Mouse (Mus musculus) E14TG2a.4 (cell line): ENCODE data around the gene Fpr3.
"Not testable (repeated sequence)": the region's sequence is repeated elsewhere in the genome, so short reads cannot be mapped to it uniquely, and the experiment has no call there.

ENCODE experiments used
- H3K27me3 ChIP-seq: 2 replicates; pipeline ENCODE4 v1.6.1; 2014; ENCODE audit warnings: low read length, control low read depth; ENCODE audit not compliant: insufficient read depth
- H3K36me3 ChIP-seq: 2 replicates; pipeline ENCODE4 v1.6.1; 2014; ENCODE audit warnings: low read length, control low read depth; ENCODE audit not compliant: insufficient read depth
- H3K4me1 ChIP-seq: replicated peaks from 2 replicates; pipeline ENCODE4 v1.6.1; 2014; ENCODE audit warnings: low read depth, low read length, control low read depth
- H3K4me3 ChIP-seq: replicated peaks from 2 replicates; pipeline ENCODE4 v1.5.1; 2014; ENCODE audit warnings: mild to moderate bottlenecking, low read length
- H3K9me3 ChIP-seq: 2 replicates; pipeline ENCODE4 v1.6.1; 2014; ENCODE audit warnings: low read length, control low read depth
- CTCF ChIP-seq: conservative IDR thresholded peaks from 2 replicates; pipeline ENCODE4 v1.5.1; 2014; ENCODE audit warnings: low read length
- NANOG ChIP-seq: IDR thresholded peaks from 2 replicates; pipeline ENCODE4 v1.6.1; 2014; ENCODE audit warnings: borderline replicate concordance, low read length, mixed read lengths
- POU5F1 ChIP-seq: IDR thresholded peaks from 2 replicates; pipeline ENCODE4 v1.6.1; 2014; ENCODE audit warnings: low read length, borderline replicate concordance

The Fpr3 gene

GRCm38 (mm10) chr17:17887774-17888248, at the start of gene Fpr3, which contains the start of gene Fpr2:
Gene Fpr3, plus strand, starts transcription at chr17:17887852.
Gene Fpr2, plus strand, starts transcription at chr17:17887824.
- Histone ChIP-seq H3K9me3 (no peaks in the 10 kb centered on the region), H3K4me1 (no peaks in the 10 kb centered on the region), H3K4me3 (no peak within 1 kb of the TSS), H3K36me3 (no peaks in the 10 kb centered on the region), H3K27me3 (no peaks in the 10 kb centered on the region)
- TF ChIP-seq NANOG (no peak), CTCF (no peak), POU5F1 (no peak)

GRCm38 (mm10) chr17:17837919-17838701, 49.5 kb upstream of the Fpr3 start:
- Histone ChIP-seq H3K4me3 (peak overlapping the region; percentile 80), H3K9me3 (no peaks in the 10 kb centered on the region)
- TF ChIP-seq CTCF (peak; percentile 37), NANOG (no peak; the same call in 1 of the 2 replicates)

DNA sequence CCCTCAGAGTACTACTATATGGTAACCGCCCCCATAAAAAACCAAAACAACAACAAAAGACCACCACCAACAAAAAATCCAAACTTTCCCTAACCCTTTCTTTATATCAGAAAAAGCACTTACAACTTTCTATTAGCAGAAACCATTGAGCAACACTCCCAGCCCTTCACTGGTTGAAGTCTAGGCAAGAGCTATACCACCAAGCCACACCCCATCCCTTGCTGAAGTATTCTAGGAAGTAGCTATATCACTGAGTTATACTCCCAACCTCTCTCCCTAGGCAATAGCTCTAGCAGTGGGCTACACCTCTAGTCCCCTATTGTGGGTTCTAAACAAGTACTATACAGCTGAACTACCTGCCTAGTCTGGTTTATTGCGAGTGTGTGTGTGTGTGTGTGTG, 48.4 kb upstream of the Fpr3 start:
- TF ChIP-seq NANOG (no peak), POU5F1 (no peak), CTCF (no peak)
- Histone ChIP-seq H3K4me3 (peak overlapping the region; percentile 80), H3K36me3 (peaks cover 51% of the 10 kb centered on the region), H3K27me3 (peaks cover 7% of the 10 kb centered on the region), H3K9me3 (no peaks in the 10 kb centered on the region), H3K4me1 (peaks cover 61% of the 10 kb centered on the region)

More at GRCm38 (mm10) chr17:17837919-17838701, 49.5 kb upstream of the Fpr3 start:
- Histone ChIP-seq H3K4me1 (peaks cover 61% of the 10 kb centered on the region), H3K27me3 (no peaks in the 10 kb centered on the region), H3K36me3 (peaks cover 62% of the 10 kb centered on the region)

DNA sequence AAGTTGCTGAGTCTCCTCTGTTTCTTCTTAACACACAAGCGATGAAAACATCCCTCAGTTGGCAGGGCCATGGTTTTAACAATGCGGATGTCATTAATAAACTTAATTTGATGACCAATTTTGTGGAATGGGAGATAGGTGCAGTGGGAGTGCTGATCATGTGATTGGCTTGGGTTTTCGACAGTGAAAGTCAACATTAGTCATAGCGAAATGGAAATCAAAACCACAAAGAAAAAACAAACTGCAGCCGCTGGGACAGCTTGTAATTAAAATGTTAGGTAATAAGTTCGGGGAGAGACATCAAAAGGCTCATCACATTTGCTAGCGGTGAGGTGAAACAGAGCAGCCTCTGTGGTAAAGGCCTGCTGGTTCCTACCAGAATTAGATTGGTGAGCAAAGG, 46.9 kb upstream of the Fpr3 start:
- Histone ChIP-seq H3K9me3 (no peaks in the 10 kb centered on the region), H3K36me3 (peaks cover 43% of the 10 kb centered on the region), H3K4me3 (no peak overlapping the region), H3K27me3 (peaks cover 11% of the 10 kb centered on the region), H3K4me1 (peaks cover 56% of the 10 kb centered on the region)
- TF ChIP-seq NANOG = no peak
- TF ChIP-seq POU5F1 = no peak
- no peak for TF ChIP-seq CTCF

- peaks cover 34% of the 10 kb centered on the region for H3K27me3 ChIP-seq
- TF ChIP-seq NANOG = no peak
- TF ChIP-seq POU5F1 = no peak
- TF ChIP-seq CTCF = no peak
Observed at GRCm38 (mm10) chr17:17843534-17844261, 44.0 kb upstream of the Fpr3 start.

DNA sequence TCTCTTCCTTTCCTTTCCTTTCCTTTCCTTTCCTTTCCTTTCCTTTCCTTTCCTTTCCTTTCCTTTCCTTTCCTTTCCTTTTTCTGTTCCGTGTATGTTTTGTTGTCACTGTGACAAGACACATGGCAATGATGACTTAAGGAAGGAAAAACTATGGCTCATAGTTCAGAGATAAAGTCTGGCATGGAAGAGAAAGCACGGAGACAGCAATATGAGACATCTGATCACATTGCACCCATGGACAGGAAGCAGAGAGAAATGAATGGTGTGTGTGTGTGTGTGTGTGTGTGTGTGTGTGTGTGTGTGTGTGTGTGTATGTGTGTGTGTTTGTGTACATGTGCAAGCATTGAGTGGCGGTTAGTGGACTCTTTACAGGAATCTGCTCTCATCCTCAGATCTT, 43.0 kb upstream of the Fpr3 start:
- not testable (repeated sequence) for H3K4me3 ChIP-seq, H3K9me3 ChIP-seq
- Histone ChIP-seq H3K27me3 (peaks cover 41% of the 10 kb centered on the region), H3K36me3 (peaks cover 29% of the 10 kb centered on the region), H3K4me1 (peaks cover 32% of the 10 kb centered on the region)

More at GRCm38 (mm10) chr17:17843534-17844261, 44.0 kb upstream of the Fpr3 start:
- Histone ChIP-seq H3K4me3 (peak overlapping the region; percentile 70), H3K36me3 (peaks cover 33% of the 10 kb centered on the region), H3K4me1 (peaks cover 41% of the 10 kb centered on the region), H3K9me3 (no peaks in the 10 kb centered on the region)

- no peaks in the 10 kb centered on the region for H3K9me3 ChIP-seq
- no peak overlapping the region for H3K4me3 ChIP-seq
- no peak; the same call in 1 of the 2 replicates for TF ChIP-seq CTCF
- peak; percentile 83 for TF ChIP-seq NANOG
- no peak for TF ChIP-seq POU5F1
- peaks cover 49% of the 10 kb centered on the region for H3K27me3 ChIP-seq
- peaks cover 35% of the 10 kb centered on the region for H3K4me1 ChIP-seq
- H3K36me3 ChIP-seq = peaks cover 21% of the 10 kb centered on the region
Observed at GRCm38 (mm10) chr17:17845187-17846027, 42.2 kb upstream of the Fpr3 start.

- peaks cover 30% of the 10 kb centered on the region for H3K4me1 ChIP-seq
- TF ChIP-seq CTCF (no peak), POU5F1 (no peak), NANOG (no peak)
- peaks cover 60% of the 10 kb centered on the region for H3K27me3 ChIP-seq
- H3K4me3 ChIP-seq = no peak overlapping the region
- H3K9me3 ChIP-seq = no peaks in the 10 kb centered on the region
- H3K36me3 ChIP-seq = no peaks in the 10 kb centered on the region
Observed at GRCm38 (mm10) chr17:17848988-17849387, 38.7 kb upstream of the Fpr3 start.
